Mouse (Mus musculus): ENCODE measurements at regions not wholly inside any gene's neighbourhood (a gene's known extent, or its start where the extent isn't known, plus 50 kb on each side); places are given as distances from the start of the nearest gene placed in this dataset.

GRCm38 (mm10) chr3:130998433-130998832 is 111.8 kb upstream of the Lef1 start:
- TF ChIP-seq CTCF (IDR thresholded peaks at IDR 0.05; ENCODE audit: low read depth) (no peak), EP300 (IDR thresholded peaks at IDR 0.05; ENCODE audit: low read depth) (no peak)
- H3K4me3 ChIP-seq (ENCODE audit: insufficient read depth in 1 of 2, low read depth in 2 of 2, low read length in 2 of 2), result no peak overlapping the region
- no peaks in the 10 kb centered on the region for H3K9me3 ChIP-seq (ENCODE audit: control insufficient read depth, low read length)
- DNase-seq (ENCODE audit: low read depth in 3 of 3, low spot score in 3 of 3), result no peak
- no peaks in the 10 kb centered on the region for H3K36me3 ChIP-seq (replicated peaks; ENCODE audit: control insufficient read depth, insufficient read depth, low read depth)
- H3K9ac ChIP-seq (replicated peaks), result no peak overlapping the region
- no peak for ATAC-seq (ENCODE audit: insufficient read depth)
- no peak overlapping the region for H3K4me2 ChIP-seq (ENCODE audit: low read depth)
- no peak overlapping the region for H3K27ac ChIP-seq
- no peaks in the 10 kb centered on the region for H3K27me3 ChIP-seq (ENCODE audit: control insufficient read depth, insufficient read depth, low read length)
- WGBS (ENCODE audit: insufficient replicate concordance), result 54% methylated on average over 9 of the region's 10 CpGs
- no peaks in the 10 kb centered on the region for H3K4me1 ChIP-seq (replicated peaks; ENCODE audit: control insufficient read depth in 2 of 2, insufficient read depth in 2 of 2, low read length in 1 of 2)

DNA sequence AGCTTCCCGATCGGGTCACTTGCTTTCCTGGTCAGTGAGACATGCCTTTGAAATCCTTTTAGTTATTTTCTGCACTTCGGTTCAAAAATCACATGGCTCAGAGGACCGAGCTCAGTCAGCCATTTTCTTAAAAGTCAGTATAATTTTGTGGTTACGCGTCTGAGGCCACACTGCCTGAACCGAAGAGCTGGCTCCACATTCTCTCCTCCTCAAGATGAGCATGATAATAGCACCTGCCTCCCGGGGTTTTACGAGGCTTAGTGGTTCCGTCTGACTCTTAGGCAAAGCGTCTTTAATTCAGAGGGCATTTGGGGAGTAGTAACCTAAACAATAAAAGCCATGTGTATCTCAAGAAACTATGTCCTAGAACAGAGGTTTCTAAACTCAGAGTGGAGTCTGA is 113.5 kb upstream of the Lef1 start:
- ATAC-seq (ENCODE audit: insufficient read depth) (no peak), DNase-seq (ENCODE audit: low read depth in 3 of 3, low spot score in 3 of 3) (no peak)
- whole genome bisulfite sequencing (ENCODE audit: insufficient replicate concordance), result 42% methylated on average over 11 of the region's 11 CpGs
- TF ChIP-seq EP300 (IDR thresholded peaks at IDR 0.05; ENCODE audit: low read depth) (no peak), CTCF (IDR thresholded peaks at IDR 0.05; ENCODE audit: low read depth) (no peak)
- Histone ChIP-seq H3K9ac (replicated peaks) (no peak overlapping the region), H3K36me3 (replicated peaks; ENCODE audit: control insufficient read depth, insufficient read depth, low read depth) (no peaks in the 10 kb centered on the region), H3K4me1 (replicated peaks; ENCODE audit: control insufficient read depth in 2 of 2, insufficient read depth in 2 of 2, low read length in 1 of 2) (no peaks in the 10 kb centered on the region), H3K27ac (no peak overlapping the region), H3K4me2 (ENCODE audit: low read depth) (no peak overlapping the region), H3K9me3 (ENCODE audit: control insufficient read depth, low read length) (no peaks in the 10 kb centered on the region), H3K4me3 (ENCODE audit: insufficient read depth in 1 of 2, low read depth in 2 of 2, low read length in 2 of 2) (no peak overlapping the region), H3K27me3 (ENCODE audit: control insufficient read depth, insufficient read depth, low read length) (no peaks in the 10 kb centered on the region)

GRCm38 (mm10) chr3:130991971-130992370 is 118.3 kb upstream of the Lef1 start:
- no peaks in the 10 kb centered on the region for H3K36me3 ChIP-seq (replicated peaks; ENCODE audit: control insufficient read depth, insufficient read depth, low read depth)
- H3K27me3 ChIP-seq (ENCODE audit: control insufficient read depth, insufficient read depth, low read length), result no peaks in the 10 kb centered on the region
- no peak overlapping the region for H3K27ac ChIP-seq
- H3K4me2 ChIP-seq (ENCODE audit: low read depth), result no peak overlapping the region
- H3K9ac ChIP-seq (replicated peaks), result no peak overlapping the region
- ATAC-seq (ENCODE audit: insufficient read depth), result no peak
- no peak overlapping the region for H3K4me3 ChIP-seq (ENCODE audit: insufficient read depth in 1 of 2, low read depth in 2 of 2, low read length in 2 of 2)
- TF ChIP-seq EP300 (IDR thresholded peaks at IDR 0.05; ENCODE audit: low read depth) (no peak), CTCF (IDR thresholded peaks at IDR 0.05; ENCODE audit: low read depth) (no peak)
- WGBS (ENCODE audit: insufficient replicate concordance), result 64% methylated on average over 9 of the region's 9 CpGs
- H3K4me1 ChIP-seq (replicated peaks; ENCODE audit: control insufficient read depth in 2 of 2, insufficient read depth in 2 of 2, low read length in 1 of 2), result no peaks in the 10 kb centered on the region
- no peak for DNase-seq (ENCODE audit: low read depth in 3 of 3, low spot score in 3 of 3)
- H3K9me3 ChIP-seq (ENCODE audit: control insufficient read depth, low read length), result no peaks in the 10 kb centered on the region

DNA sequence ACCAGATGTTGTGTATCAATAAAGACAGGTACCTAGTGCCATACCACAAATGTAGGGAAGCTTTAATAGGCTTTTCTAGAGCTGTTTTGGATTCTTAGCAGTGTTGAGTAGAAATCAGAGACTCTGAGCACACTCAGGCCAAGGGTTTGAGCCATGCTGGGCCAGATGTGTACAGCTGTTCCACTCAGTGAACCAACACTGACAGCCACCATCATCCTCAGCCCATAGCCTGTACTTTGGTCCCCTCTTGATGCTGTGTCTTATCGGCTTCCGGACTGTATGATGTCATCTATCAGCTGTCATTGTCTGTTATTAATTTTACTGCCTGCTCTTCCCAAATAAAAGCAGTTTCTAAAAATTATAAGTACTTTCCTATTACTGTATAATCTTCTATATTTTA is 123.6 kb upstream of the Lef1 start:
- Histone ChIP-seq H3K36me3 (replicated peaks; ENCODE audit: control insufficient read depth, insufficient read depth, low read depth) (no peaks in the 10 kb centered on the region), H3K27ac (no peak overlapping the region), H3K4me1 (replicated peaks; ENCODE audit: control insufficient read depth in 2 of 2, insufficient read depth in 2 of 2, low read length in 1 of 2) (no peaks in the 10 kb centered on the region), H3K9me3 (ENCODE audit: control insufficient read depth, low read length) (no peaks in the 10 kb centered on the region), H3K4me2 (ENCODE audit: low read depth) (no peak overlapping the region), H3K27me3 (ENCODE audit: control insufficient read depth, insufficient read depth, low read length) (no peaks in the 10 kb centered on the region), H3K4me3 (ENCODE audit: insufficient read depth in 1 of 2, low read depth in 2 of 2, low read length in 2 of 2) (no peak overlapping the region), H3K9ac (replicated peaks) (no peak overlapping the region)
- 65% methylated on average over 2 of the region's 2 CpGs for WGBS (ENCODE audit: insufficient replicate concordance)
- ATAC-seq (ENCODE audit: insufficient read depth), result no peak
- TF ChIP-seq CTCF (IDR thresholded peaks at IDR 0.05; ENCODE audit: low read depth) (no peak), EP300 (IDR thresholded peaks at IDR 0.05; ENCODE audit: low read depth) (no peak)
- no peak for DNase-seq (ENCODE audit: low read depth in 3 of 3, low spot score in 3 of 3)

GRCm38 (mm10) chr3:130986101-130986500 is 124.2 kb upstream of the Lef1 start:
- Histone ChIP-seq H3K4me3 (ENCODE audit: insufficient read depth in 1 of 2, low read depth in 2 of 2, low read length in 2 of 2) (no peak overlapping the region), H3K4me2 (ENCODE audit: low read depth) (no peak overlapping the region), H3K4me1 (replicated peaks; ENCODE audit: control insufficient read depth in 2 of 2, insufficient read depth in 2 of 2, low read length in 1 of 2) (no peaks in the 10 kb centered on the region), H3K9ac (replicated peaks) (no peak overlapping the region), H3K27me3 (ENCODE audit: control insufficient read depth, insufficient read depth, low read length) (no peaks in the 10 kb centered on the region), H3K9me3 (ENCODE audit: control insufficient read depth, low read length) (no peaks in the 10 kb centered on the region), H3K36me3 (replicated peaks; ENCODE audit: control insufficient read depth, insufficient read depth, low read depth) (no peaks in the 10 kb centered on the region), H3K27ac (no peak overlapping the region)
- ATAC-seq (ENCODE audit: insufficient read depth) (no peak), DNase-seq (ENCODE audit: low read depth in 3 of 3, low spot score in 3 of 3) (no peak)
- 64% methylated on average over 2 of the region's 2 CpGs for WGBS (ENCODE audit: insufficient replicate concordance)
- TF ChIP-seq CTCF (IDR thresholded peaks at IDR 0.05; ENCODE audit: low read depth) (no peak), EP300 (IDR thresholded peaks at IDR 0.05; ENCODE audit: low read depth) (no peak)

DNA sequence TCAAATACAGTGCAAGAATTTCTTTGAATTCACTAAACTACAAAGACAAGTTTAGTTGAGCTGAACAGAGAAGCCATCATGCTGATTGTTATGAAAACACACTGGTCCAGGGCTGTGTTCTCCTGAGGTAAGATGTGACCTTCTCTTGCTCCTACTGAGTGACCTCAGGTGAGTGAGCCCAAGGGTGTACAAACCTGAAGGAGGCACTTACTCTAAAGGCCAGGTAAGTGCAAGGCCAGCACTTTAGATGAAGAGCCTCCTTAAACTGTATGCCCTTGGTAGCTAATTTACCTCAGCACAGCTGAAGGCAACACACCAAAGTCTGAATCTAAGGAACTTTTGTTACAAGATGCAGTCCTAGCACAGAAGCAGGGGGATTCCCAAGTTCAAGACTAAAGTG is 128.7 kb upstream of the Lef1 start:
- Histone ChIP-seq H3K4me2 (ENCODE audit: low read depth) (no peak overlapping the region), H3K9me3 (ENCODE audit: control insufficient read depth, low read length) (no peaks in the 10 kb centered on the region), H3K4me3 (ENCODE audit: insufficient read depth in 1 of 2, low read depth in 2 of 2, low read length in 2 of 2) (no peak overlapping the region), H3K36me3 (replicated peaks; ENCODE audit: control insufficient read depth, insufficient read depth, low read depth) (no peaks in the 10 kb centered on the region), H3K27ac (no peak overlapping the region), H3K4me1 (replicated peaks; ENCODE audit: control insufficient read depth in 2 of 2, insufficient read depth in 2 of 2, low read length in 1 of 2) (no peaks in the 10 kb centered on the region), H3K27me3 (ENCODE audit: control insufficient read depth, insufficient read depth, low read length) (no peaks in the 10 kb centered on the region), H3K9ac (replicated peaks) (no peak overlapping the region)
- no peak for DNase-seq (ENCODE audit: low read depth in 3 of 3, low spot score in 3 of 3)
- no peak for TF ChIP-seq CTCF (IDR thresholded peaks at IDR 0.05; ENCODE audit: low read depth)
- TF ChIP-seq EP300 (IDR thresholded peaks at IDR 0.05; ENCODE audit: low read depth), result no peak
- ATAC-seq (ENCODE audit: insufficient read depth), result no peak

Measured in liver, embryonic 14.5 days (tissue).